Mouse (Mus musculus) cerebellum, adult 2 months (tissue): ENCODE data around the gene Rassf2.

ENCODE experiments used
- CTCF ChIP-seq: fragments of 200-500 bp; IDR thresholded peaks from 2 replicates; pipeline ENCODE4 v1.5.1; 2011; ENCODE audit warnings: low read depth, mild to moderate bottlenecking, control low read depth, low read length, moderate library complexity, borderline replicate concordance; ENCODE audit not compliant: insufficient read depth
- POLR2A ChIP-seq: fragments of 200-500 bp; IDR thresholded peaks from 2 replicates; pipeline ENCODE4 v1.6.1; 2011; ENCODE audit warnings: low read length, control low read depth, borderline replicate concordance; ENCODE audit not compliant: insufficient read depth

DNA sequence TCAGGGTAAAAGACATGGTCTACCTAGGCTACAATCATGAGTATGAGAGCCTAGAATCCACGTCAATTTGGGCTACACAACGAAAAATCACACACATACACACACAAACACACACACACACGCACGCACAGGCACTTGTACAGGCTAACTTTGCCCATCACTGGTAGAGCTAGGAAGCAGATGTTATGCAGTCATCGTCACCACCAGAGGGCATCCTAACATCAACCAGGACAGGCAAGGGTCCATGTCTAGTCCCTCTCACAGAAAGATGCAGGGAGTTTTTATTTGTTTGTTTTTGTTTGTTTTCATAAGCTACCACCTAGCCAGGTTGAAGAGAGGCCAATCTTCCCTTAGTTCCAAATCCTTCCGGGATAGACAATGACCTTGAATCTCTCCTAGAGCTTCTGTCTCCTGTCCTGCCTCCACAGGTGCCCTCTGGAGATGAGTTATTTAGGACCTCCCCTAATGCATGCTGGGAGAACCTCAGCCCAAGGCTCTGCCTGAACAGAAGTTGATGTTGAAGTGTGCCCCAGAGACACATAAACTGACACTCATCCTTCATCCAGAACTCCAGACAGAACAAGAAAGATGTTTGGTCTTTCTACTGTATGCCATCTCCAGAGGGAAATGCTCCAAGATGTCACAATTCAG lies 47.4 kb downstream of the Rassf2 start:
- TF ChIP-seq POLR2A, result no peak
- peak; percentile 96 for TF ChIP-seq CTCF
